Mouse (Mus musculus) ES-Bruce4 (cell line): Measurements from ENCODE around the gene Cym. TPM values are rescaled to one million over a fixed set of nuclear protein-coding genes. Genes with fewer than 3 reads are reported as not detected.

Source experiments
- H3K27ac ChIP-seq: 2 replicates; pipeline ENCODE4 v1.5.1; 2012; ENCODE audit warnings: low read length, inconsistent platforms; ENCODE audit not compliant: insufficient read depth
- H3K27me3 ChIP-seq: 2 replicates; pipeline ENCODE4 v1.6.1; 2012; ENCODE audit warnings: mild to moderate bottlenecking, low read length, inconsistent platforms; ENCODE audit not compliant: control insufficient read depth, poor library complexity, insufficient read depth, severe bottlenecking
- H3K36me3 ChIP-seq: 2 replicates; pipeline ENCODE4 v1.6.1; 2012; ENCODE audit warnings: inconsistent platforms, mild to moderate bottlenecking, low read length, moderate library complexity; ENCODE audit not compliant: control insufficient read depth, poor library complexity, insufficient read depth, severe bottlenecking
- H3K4me1 ChIP-seq: one replicate; pipeline ENCODE4 v1.8.1; 2011; ENCODE audit warnings: low read length; ENCODE audit not compliant: control insufficient read depth, insufficient read depth
- H3K4me3 ChIP-seq: 2 replicates; pipeline ENCODE4 v1.5.1; 2011; ENCODE audit warnings: low read depth, mild to moderate bottlenecking, low read length
- H3K9ac ChIP-seq: 2 replicates; pipeline ENCODE4 v1.6.1; 2012; ENCODE audit warnings: low read depth, mild to moderate bottlenecking, inconsistent platforms; ENCODE audit not compliant: poor library complexity, severe bottlenecking
- H3K9me3 ChIP-seq: replicated peaks from 2 replicates; pipeline ENCODE4 v1.6.1; 2012; ENCODE audit warnings: mild to moderate bottlenecking, low read length, inconsistent platforms; ENCODE audit not compliant: control insufficient read depth, poor library complexity, insufficient read depth, severe bottlenecking
- CTCF ChIP-seq: IDR thresholded peaks from one replicate; pipeline ENCODE4 v1.8.1; 2011; ENCODE audit warnings: low read depth, low read length
- EP300 ChIP-seq: IDR thresholded peaks from 2 replicates; pipeline ENCODE4 v1.6.1; 2011; ENCODE audit warnings: low read depth, low read length; ENCODE audit not compliant: insufficient read depth
- POLR2A ChIP-seq: IDR thresholded peaks from one replicate; pipeline ENCODE4 v1.8.1; 2011; ENCODE audit warnings: low read length; ENCODE audit not compliant: insufficient read depth
- polyA plus RNA-seq: library from polyadenylated mRNA; stranded (reverse); fragments of >200 nt; gene quantifications from 2 replicates; pipeline ENCODE4 v1.2.4, GENCODE M21; 2011; ENCODE audit warnings: low read depth; ENCODE audit not compliant: missing spikeins, insufficient read depth, insufficient read length

Gene Cym
- polyA plus RNA-seq, 1 experiment = not detected

- no peaks in the 10 kb centered on the region for H3K36me3 ChIP-seq
- TF ChIP-seq CTCF = no peak
- TF ChIP-seq POLR2A = no peak
- TF ChIP-seq EP300 = no peak
- H3K9me3 ChIP-seq = no peaks in the 10 kb centered on the region
These were observed 49.0 kb downstream of the Cym start for GRCm38 (mm10) chr3:107172556-107172955.

DNA sequence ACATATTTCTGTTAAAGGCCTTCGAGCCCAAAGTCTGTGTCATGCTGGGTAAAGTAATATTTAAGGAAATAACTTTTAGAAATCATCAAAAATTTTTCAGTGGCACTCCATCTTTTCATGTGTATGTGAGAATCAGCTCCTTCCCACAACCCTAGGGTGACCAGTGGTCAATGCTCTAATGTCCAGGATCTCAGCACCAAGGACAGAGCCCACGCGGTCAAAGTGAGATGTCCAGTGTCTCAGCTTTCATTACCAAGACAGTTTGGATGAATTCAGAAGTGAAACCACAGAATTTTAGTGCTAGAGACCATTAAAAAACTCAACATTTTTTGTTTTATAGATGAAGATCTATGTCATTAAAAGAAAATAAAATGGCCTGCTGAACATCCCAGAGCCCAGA is 49.6 kb downstream of the Cym start:
- TF ChIP-seq POLR2A (no peak), CTCF (no peak)
- Histone ChIP-seq H3K9ac (no peak overlapping the region), H3K9me3 (no peaks in the 10 kb centered on the region), H3K4me3 (no peak overlapping the region), H3K4me1 (no peaks in the 10 kb centered on the region), H3K27me3 (no peaks in the 10 kb centered on the region), H3K27ac (no peak overlapping the region), H3K36me3 (no peaks in the 10 kb centered on the region)

More at GRCm38 (mm10) chr3:107172556-107172955, 49.0 kb downstream of the Cym start:
- Histone ChIP-seq H3K4me1 (no peaks in the 10 kb centered on the region), H3K27ac (no peak overlapping the region), H3K9ac (no peak overlapping the region), H3K4me3 (no peak overlapping the region), H3K27me3 (no peaks in the 10 kb centered on the region)

- H3K27ac ChIP-seq = no peak overlapping the region
- no peaks in the 10 kb centered on the region for H3K27me3 ChIP-seq
- no peak overlapping the region for H3K4me3 ChIP-seq
- no peaks in the 10 kb centered on the region for H3K36me3 ChIP-seq
- no peaks in the 10 kb centered on the region for H3K9me3 ChIP-seq
- TF ChIP-seq CTCF (no peak), EP300 (no peak), POLR2A (no peak)
- H3K9ac ChIP-seq = no peak overlapping the region
- no peaks in the 10 kb centered on the region for H3K4me1 ChIP-seq
These were observed 52.0 kb downstream of the Cym start for GRCm38 (mm10) chr3:107169552-107169951.

DNA sequence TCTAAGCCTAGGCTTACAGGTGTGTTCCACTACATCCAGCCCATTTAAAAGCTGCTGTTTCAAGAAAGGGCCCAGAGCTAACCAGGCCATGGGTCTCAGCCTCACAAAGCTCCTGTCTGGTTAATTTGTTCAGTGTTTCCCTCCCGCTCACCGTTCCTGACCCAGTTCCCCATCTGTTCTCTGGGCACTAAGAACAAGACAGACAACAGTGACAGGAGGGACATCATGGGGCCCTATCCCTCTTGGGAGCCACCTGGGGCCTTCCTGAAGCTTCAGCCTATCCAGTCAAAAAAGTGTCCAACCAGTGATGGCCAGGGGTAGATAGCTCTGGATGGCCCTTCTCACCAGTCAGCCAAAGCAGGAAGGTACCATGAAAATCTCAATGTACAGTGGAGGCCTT is 58.8 kb downstream of the Cym start:
- no peak overlapping the region for H3K27ac ChIP-seq
- H3K4me1 ChIP-seq = no peaks in the 10 kb centered on the region
- H3K4me3 ChIP-seq = no peak overlapping the region
- no peaks in the 10 kb centered on the region for H3K9me3 ChIP-seq
- no peak for TF ChIP-seq POLR2A
- TF ChIP-seq EP300 = no peak
- no peak for TF ChIP-seq CTCF
- peaks cover 3% of the 10 kb centered on the region; the same call in 1 of the 2 replicates for H3K27me3 ChIP-seq
- no peak overlapping the region for H3K9ac ChIP-seq
- H3K36me3 ChIP-seq = no peaks in the 10 kb centered on the region

Other genes with a start within 250 kb of the Cym start
- 0.35 and 0.63 TPM in 2 replicates for gene Kcna3, start 185.6 kb downstream of the Cym start, polyA plus RNA-seq
- 0.15 and 0.35 TPM in 2 replicates for gene Kcna2, start 120.6 kb downstream of the Cym start, polyA plus RNA-seq
- not detected in 2 replicates for gene Kcna10, start 38.7 kb downstream of the Cym start, polyA plus RNA-seq
- not detected in 2 replicates for gene A630076J17Rik, start 8.9 kb upstream of the Cym start, polyA plus RNA-seq
- gene Prok1, start 18.0 kb upstream of the Cym start, polyA plus RNA-seq = not detected in 2 replicates
- 67.6 and 78.6 TPM in 2 replicates for gene Lamtor5, start 57.1 kb upstream of the Cym start, polyA plus RNA-seq
- 0.64 and 0.88 TPM in 2 replicates for gene Slc16a4, start 69.5 kb upstream of the Cym start, polyA plus RNA-seq
- 51.7 and 53.0 TPM in 2 replicates for gene Rbm15, start 111.9 kb upstream of the Cym start, polyA plus RNA-seq
- 0.90 and 0.97 TPM in 2 replicates for gene Kcnc4, start 237.8 kb upstream of the Cym start, polyA plus RNA-seq